Mouse (Mus musculus) liver, adult 2 months (tissue): ENCODE measurements around the gene Eaf1. TPM values are rescaled to one million over a fixed set of nuclear protein-coding genes. Genes with fewer than 3 reads are reported as not detected.

Experiments used
- DNase-seq: peaks from one replicate; pipeline ENCODE4 v3.0.0-alpha.2; 2011; ENCODE audit warnings: low read depth, low spot score; ENCODE audit errors: extremely low read depth
- H3K27ac ChIP-seq: fragments of 200-500 bp; replicated peaks from 2 replicates; pipeline ENCODE4 v1.5.1; 2012; ENCODE audit warnings: low read depth, mild to moderate bottlenecking, control low read depth, inconsistent platforms, low read length; ENCODE audit not compliant: insufficient read depth
- H3K27me3 ChIP-seq: fragments of 200-500 bp; 2 replicates; pipeline ENCODE4 v1.6.1; 2012; ENCODE audit warnings: mild to moderate bottlenecking, moderate library complexity, low read length, inconsistent platforms; ENCODE audit not compliant: control insufficient read depth, insufficient read depth
- H3K36me3 ChIP-seq: fragments of 200-500 bp; 2 replicates; pipeline ENCODE4 v1.6.1; 2012; ENCODE audit warnings: low read length, inconsistent platforms; ENCODE audit not compliant: control insufficient read depth, insufficient read depth
- H3K4me1 ChIP-seq: fragments of 200-500 bp; 2 replicates; pipeline ENCODE4 v1.6.1; 2011; ENCODE audit warnings: low read length; ENCODE audit not compliant: control insufficient read depth, insufficient read depth
- H3K4me3 ChIP-seq: fragments of 200-500 bp; 2 replicates; pipeline ENCODE4 v1.5.1; 2011; ENCODE audit warnings: low read depth, mild to moderate bottlenecking, control low read depth, low read length, moderate library complexity; ENCODE audit not compliant: insufficient read depth
- H3K79me2 ChIP-seq: fragments of 200-500 bp; 2 replicates; pipeline ENCODE4 v1.6.1; 2012; ENCODE audit warnings: inconsistent platforms, mild to moderate bottlenecking, low read length, moderate library complexity; ENCODE audit not compliant: control insufficient read depth, insufficient read depth
- H3K9ac ChIP-seq: fragments of 200-500 bp; 2 replicates; pipeline ENCODE4 v1.6.1; 2012; ENCODE audit warnings: low read depth, mild to moderate bottlenecking, control low read depth, inconsistent platforms, low read length
- CTCF ChIP-seq: fragments of 200-500 bp; IDR thresholded peaks from 2 replicates; pipeline ENCODE4 v1.5.1; 2011; ENCODE audit warnings: low read depth, low read length, control low read depth
- POLR2A ChIP-seq: fragments of 200-500 bp; IDR thresholded peaks from 2 replicates; pipeline ENCODE4 v1.6.1; 2011; ENCODE audit warnings: low read length, control low read depth; ENCODE audit not compliant: insufficient read depth; ENCODE audit errors: extremely low read depth
- WGBS: fragments of 180-500 bp; shearing (Covaris S2); methylation state at CpG from one replicate; pipeline ENCODE4 v1.1.7; 2018; 5-methylcytosine and 5-hydroxymethylcytosine counted together
- polyA plus RNA-seq: library from polyadenylated mRNA; depleted of rRNA; stranded (reverse); fragments of >200 nt; gene quantifications from 2 replicates; pipeline ENCODE4 v1.2.3, GENCODE M21; 2012
- total RNA-seq: library from RNA; depleted of rRNA; stranded (reverse); fragments of >200 nt; gene quantifications from 2 replicates; pipeline ENCODE4 v1.2.3, GENCODE M21; 2014

Gene Eaf1
- total and polyA plus RNA-seq, 2 experiments = 10.8 to 24.1 TPM

GRCm38 (mm10) chr14:31496241-31496646 is 2.0 kb downstream of the Eaf1 start:
- Histone ChIP-seq H3K4me1 (peaks cover 15% of the 10 kb centered on the region), H3K27me3 (no peaks in the 10 kb centered on the region), H3K4me3 (no peak overlapping the region), H3K9ac (peak overlapping the region; percentile 7; the same call in 1 of the 2 replicates), H3K79me2 (peaks cover 18% of the 10 kb centered on the region), H3K27ac (no peak overlapping the region), H3K36me3 (peaks cover 26% of the 10 kb centered on the region)
- 16% methylated on average over 7 of the region's 7 CpGs for WGBS
- DNase-seq = peak; percentile 26
- TF ChIP-seq POLR2A = no peak
- TF ChIP-seq CTCF = no peak

DNA sequence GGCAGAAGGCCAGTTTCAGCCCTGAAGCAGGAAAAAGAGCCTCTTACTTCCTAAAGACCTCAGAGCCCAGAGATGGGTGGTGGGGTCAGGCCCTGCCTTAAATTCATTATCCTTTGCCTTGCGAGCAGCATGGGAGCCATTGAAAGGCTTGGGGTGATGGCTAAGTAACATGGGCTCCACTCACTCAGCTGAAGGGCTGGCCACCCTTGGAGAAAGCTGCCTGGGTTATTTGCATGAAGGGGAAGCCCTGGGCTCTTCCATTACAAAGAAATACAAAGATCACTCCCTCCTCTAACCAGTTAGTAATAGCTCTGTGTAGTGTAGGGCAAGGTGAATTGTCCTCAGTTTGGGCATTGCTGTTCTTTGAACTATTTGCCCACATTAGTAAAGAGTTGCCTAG is 5.3 kb downstream of the Eaf1 start:
- Histone ChIP-seq H3K4me3 (no peak overlapping the region), H3K4me1 (peaks cover 11% of the 10 kb centered on the region), H3K27me3 (no peaks in the 10 kb centered on the region), H3K79me2 (peaks cover 12% of the 10 kb centered on the region), H3K27ac (no peak overlapping the region), H3K9ac (no peak overlapping the region), H3K36me3 (peaks cover 42% of the 10 kb centered on the region)
- 90% methylated on average over 1 of the region's 1 CpGs for WGBS
- no peak for DNase-seq
- no peak for TF ChIP-seq POLR2A
- TF ChIP-seq CTCF = no peak

GRCm38 (mm10) chr14:31503406-31503805 is 9.2 kb downstream of the Eaf1 start:
- Histone ChIP-seq H3K4me3 (no peak overlapping the region), H3K36me3 (peaks cover 60% of the 10 kb centered on the region), H3K27ac (no peak overlapping the region), H3K27me3 (no peaks in the 10 kb centered on the region), H3K79me2 (no peaks in the 10 kb centered on the region), H3K4me1 (no peaks in the 10 kb centered on the region), H3K9ac (no peak overlapping the region)
- WGBS = 91% methylated on average over 13 of the region's 13 CpGs
- TF ChIP-seq CTCF (no peak), POLR2A (no peak)
- no peak for DNase-seq

DNA sequence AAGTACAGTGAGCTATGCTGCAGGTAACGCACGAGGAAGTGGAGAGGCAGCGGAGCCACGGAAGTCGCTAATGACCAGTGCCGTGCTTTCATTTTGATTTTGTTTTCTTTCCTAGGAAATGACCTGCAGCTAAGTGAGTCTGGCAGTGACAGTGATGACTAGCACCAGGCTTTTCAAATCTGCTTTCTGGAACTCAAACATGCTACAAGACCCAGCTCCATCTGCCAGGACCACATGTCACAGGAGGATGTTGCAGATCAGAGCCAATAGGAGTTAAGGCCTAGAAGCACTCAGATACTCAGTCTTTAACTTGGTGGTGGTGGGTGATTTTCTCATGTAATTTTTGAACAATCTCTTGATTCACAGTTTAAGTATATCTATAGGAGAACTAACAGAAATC is 12.3 kb downstream of the Eaf1 start:
- no peak overlapping the region for H3K4me3 ChIP-seq
- no peak overlapping the region for H3K27ac ChIP-seq
- no peak overlapping the region for H3K9ac ChIP-seq
- no peaks in the 10 kb centered on the region for H3K4me1 ChIP-seq
- TF ChIP-seq CTCF (no peak), POLR2A (no peak)
- no peaks in the 10 kb centered on the region for H3K27me3 ChIP-seq
- H3K36me3 ChIP-seq = peaks cover 57% of the 10 kb centered on the region
- DNase-seq = no peak
- H3K79me2 ChIP-seq = no peaks in the 10 kb centered on the region
- WGBS = 97% methylated on average over 6 of the region's 6 CpGs

GRCm38 (mm10) chr14:31509911-31510310 is 15.7 kb downstream of the Eaf1 start:
- no peaks in the 10 kb centered on the region for H3K4me1 ChIP-seq
- 99% methylated on average over 2 of the region's 2 CpGs for WGBS
- H3K9ac ChIP-seq = no peak overlapping the region
- no peak for TF ChIP-seq CTCF
- TF ChIP-seq POLR2A = no peak
- no peak overlapping the region for H3K4me3 ChIP-seq
- peak; percentile 39 for DNase-seq
- no peaks in the 10 kb centered on the region for H3K79me2 ChIP-seq
- no peaks in the 10 kb centered on the region for H3K27me3 ChIP-seq
- H3K36me3 ChIP-seq = peaks cover 27% of the 10 kb centered on the region
- no peak overlapping the region for H3K27ac ChIP-seq

DNA sequence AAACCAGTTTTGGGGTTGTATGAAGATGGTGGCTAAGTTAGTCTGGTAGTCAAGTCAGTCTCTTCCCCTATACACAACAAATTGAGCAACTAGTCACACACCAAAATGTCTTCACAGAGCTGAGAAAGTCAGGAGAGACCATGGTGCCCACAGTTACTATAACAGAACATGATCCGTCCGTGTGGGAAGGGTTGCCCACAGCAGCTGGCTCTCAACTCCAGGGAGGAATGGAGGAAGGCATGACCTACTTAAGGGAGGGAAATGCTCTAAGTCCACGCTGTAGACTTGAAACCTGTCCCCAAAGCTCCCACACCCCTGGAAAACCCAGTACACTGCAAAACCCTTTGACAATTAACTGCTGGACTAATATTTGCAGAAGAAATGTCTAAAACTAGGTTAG is 16.1 kb downstream of the Eaf1 start:
- Histone ChIP-seq H3K36me3 (peaks cover 27% of the 10 kb centered on the region), H3K79me2 (no peaks in the 10 kb centered on the region), H3K9ac (no peak overlapping the region), H3K27ac (no peak overlapping the region), H3K4me1 (no peaks in the 10 kb centered on the region), H3K4me3 (no peak overlapping the region), H3K27me3 (no peaks in the 10 kb centered on the region)
- DNase-seq = no peak
- TF ChIP-seq CTCF (no peak), POLR2A (no peak)
- WGBS = 77% methylated on average over 3 of the region's 3 CpGs
